Mouse (Mus musculus) spleen, adult 2 months (tissue): Measurements from ENCODE around the gene Igfbp7. TPM values are rescaled to one million over a fixed set of nuclear protein-coding genes. Genes with fewer than 3 reads are reported as not detected.

ENCODE experiments used
- DNase-seq, 2 experiments: peaks; one replicate each; pipeline versions ENCODE4 v3.0.0 to v3.0.0-alpha.2; 2012 to 2021; ENCODE audit warnings: low spot score in 2 of 2, low read depth in 1 of 2
- H3K27ac ChIP-seq: fragments of 200-500 bp; 2 replicates; pipeline ENCODE4 v1.5.1; 2012; ENCODE audit warnings: low read length, inconsistent platforms; ENCODE audit not compliant: insufficient read depth
- H3K27me3 ChIP-seq: fragments of 200-500 bp; 2 replicates; pipeline ENCODE4 v1.6.1; 2012; ENCODE audit warnings: mild to moderate bottlenecking, moderate library complexity, low read length, inconsistent platforms; ENCODE audit not compliant: control insufficient read depth, insufficient read depth
- H3K36me3 ChIP-seq: fragments of 200-500 bp; 2 replicates; pipeline ENCODE4 v1.6.1; 2012; ENCODE audit warnings: mild to moderate bottlenecking, low read length, inconsistent platforms; ENCODE audit not compliant: control insufficient read depth, insufficient read depth
- H3K4me1 ChIP-seq: fragments of 200-500 bp; 2 replicates; pipeline ENCODE4 v1.6.1; 2011; ENCODE audit warnings: inconsistent platforms; ENCODE audit not compliant: control insufficient read depth, insufficient read depth, insufficient read length
- H3K4me3 ChIP-seq: fragments of 200-500 bp; 2 replicates; pipeline ENCODE4 v1.5.1; 2011; ENCODE audit warnings: mild to moderate bottlenecking, inconsistent platforms; ENCODE audit not compliant: insufficient read depth, insufficient read length; ENCODE audit errors: extremely low read depth
- CTCF ChIP-seq: fragments of 200-500 bp; IDR thresholded peaks from 2 replicates; pipeline ENCODE4 v1.5.1; 2011; ENCODE audit warnings: mild to moderate bottlenecking, inconsistent platforms; ENCODE audit not compliant: insufficient read depth, insufficient read length, insufficient replicate concordance; ENCODE audit errors: extremely low read depth
- POLR2A ChIP-seq: fragments of 200-500 bp; IDR thresholded peaks from 2 replicates; pipeline ENCODE4 v1.6.1; 2011; ENCODE audit warnings: low read depth, low read length, inconsistent platforms
- whole genome bisulfite sequencing: fragments of 180-500 bp; shearing (Covaris S2); methylation state at CpG from one replicate; pipeline ENCODE4 v1.1.7; 2018; 5-methylcytosine and 5-hydroxymethylcytosine counted together
- polyA plus RNA-seq: library from polyadenylated mRNA; depleted of rRNA; stranded (reverse); fragments of >200 nt; gene quantifications from 2 replicates; pipeline ENCODE4 v1.2.3, GENCODE M21; 2012

Gene Igfbp7
- polyA plus RNA-seq, 1 experiment, result 2,807 TPM

DNA sequence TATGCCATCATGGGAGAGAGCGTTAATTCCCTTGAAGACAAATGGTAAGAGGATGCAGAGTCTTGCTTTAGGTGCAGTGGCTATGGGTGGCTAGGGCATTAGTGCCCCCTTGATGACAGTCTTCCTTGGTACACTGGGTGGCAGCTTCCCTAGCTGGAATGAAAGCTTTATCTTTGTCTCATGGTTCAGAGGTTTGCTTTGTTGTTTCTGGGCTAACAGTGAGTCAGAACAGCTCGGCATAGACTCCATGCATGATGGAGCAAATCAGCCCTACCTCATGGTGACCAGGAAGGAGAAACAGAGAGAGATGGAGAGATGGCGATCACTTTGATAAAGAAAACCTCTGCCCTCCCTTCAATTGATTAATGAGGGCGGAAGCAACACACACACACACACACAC lies 28.5 kb upstream of the Igfbp7 start:
- Histone ChIP-seq H3K4me1 (no peaks in the 10 kb centered on the region), H3K27ac (no peak overlapping the region), H3K36me3 (no peaks in the 10 kb centered on the region), H3K27me3 (no peaks in the 10 kb centered on the region), H3K4me3 (no peak overlapping the region)
- 80% methylated on average over 4 of the region's 4 CpGs for WGBS
- DNase-seq, result no peak
- TF ChIP-seq CTCF (no peak), POLR2A (no peak)

DNA sequence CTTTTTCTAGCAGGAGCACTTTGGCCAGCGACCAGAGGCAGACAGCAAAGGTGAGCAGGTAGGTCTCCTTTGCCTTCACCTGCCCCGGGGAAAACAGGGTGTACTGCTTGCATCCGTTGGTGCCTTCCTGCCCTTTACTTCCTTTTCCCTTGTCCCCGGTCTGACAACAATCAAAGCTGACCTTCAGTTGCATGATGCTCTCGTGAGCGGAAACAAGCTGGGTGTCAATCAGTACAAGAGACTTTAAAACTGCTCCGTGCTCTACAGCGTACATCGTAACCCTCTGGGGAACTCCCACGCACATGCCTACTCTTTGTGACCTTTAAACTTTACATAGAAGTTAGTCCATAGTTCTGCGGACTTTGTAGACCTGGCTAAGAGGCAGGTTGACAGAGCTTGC lies 26.2 kb upstream of the Igfbp7 start:
- no peak for DNase-seq
- WGBS, result 64% methylated on average over 11 of the region's 11 CpGs
- TF ChIP-seq POLR2A (no peak), CTCF (no peak)
- Histone ChIP-seq H3K4me1 (no peaks in the 10 kb centered on the region), H3K4me3 (no peak overlapping the region), H3K27ac (no peak overlapping the region), H3K27me3 (no peaks in the 10 kb centered on the region), H3K36me3 (no peaks in the 10 kb centered on the region)

DNA sequence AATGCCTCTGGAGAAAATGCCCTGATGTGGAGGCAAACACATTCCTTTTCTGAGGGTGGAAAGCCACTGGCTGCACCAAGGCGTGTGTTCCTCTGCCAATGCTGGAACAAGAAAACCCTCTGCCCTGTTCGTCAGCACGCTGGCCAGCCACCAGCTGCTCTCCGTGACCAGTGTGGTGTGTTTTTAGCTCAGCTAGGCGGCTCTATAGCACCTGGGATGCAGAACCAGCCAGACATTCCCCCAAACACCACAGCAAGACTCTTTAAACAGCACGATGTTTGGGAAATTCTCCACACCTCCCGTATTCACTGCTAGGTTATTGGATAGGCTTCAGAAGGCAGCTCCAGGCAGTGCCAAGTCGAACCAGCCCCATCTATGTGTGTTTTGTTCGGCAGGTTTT lies 25.7 kb upstream of the Igfbp7 start:
- 74% methylated on average over 9 of the region's 9 CpGs for WGBS
- H3K27ac ChIP-seq, result no peak overlapping the region
- no peaks in the 10 kb centered on the region for H3K4me1 ChIP-seq
- no peaks in the 10 kb centered on the region for H3K27me3 ChIP-seq
- no peak for DNase-seq
- no peak overlapping the region for H3K4me3 ChIP-seq
- H3K36me3 ChIP-seq, result no peaks in the 10 kb centered on the region
- TF ChIP-seq CTCF, result no peak
- no peak for TF ChIP-seq POLR2A

DNA sequence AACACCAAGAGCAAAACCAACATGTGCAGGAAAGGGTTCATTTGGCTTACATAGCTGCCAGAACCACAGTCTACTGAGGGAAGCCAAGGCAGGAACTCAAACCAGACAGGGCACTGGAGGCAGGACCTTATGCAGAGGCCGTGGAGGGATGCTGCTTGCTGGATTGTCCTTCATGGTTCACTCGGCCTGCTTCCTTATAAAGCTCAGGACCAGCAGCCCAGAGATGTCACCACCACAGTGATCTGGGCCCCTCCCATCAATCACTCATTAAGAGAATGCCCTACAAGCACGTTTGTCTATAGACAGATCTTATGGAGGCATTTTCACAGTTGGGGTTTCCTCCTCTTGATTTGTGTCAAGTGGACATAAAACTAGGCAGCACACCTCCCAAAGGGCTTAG lies 25.3 kb upstream of the Igfbp7 start:
- Histone ChIP-seq H3K36me3 (no peaks in the 10 kb centered on the region), H3K4me3 (no peak overlapping the region), H3K27ac (no peak overlapping the region), H3K4me1 (no peaks in the 10 kb centered on the region), H3K27me3 (no peaks in the 10 kb centered on the region)
- TF ChIP-seq POLR2A, result no peak
- WGBS, result 68% methylated on average over 3 of the region's 3 CpGs
- DNase-seq, result no peak

DNA sequence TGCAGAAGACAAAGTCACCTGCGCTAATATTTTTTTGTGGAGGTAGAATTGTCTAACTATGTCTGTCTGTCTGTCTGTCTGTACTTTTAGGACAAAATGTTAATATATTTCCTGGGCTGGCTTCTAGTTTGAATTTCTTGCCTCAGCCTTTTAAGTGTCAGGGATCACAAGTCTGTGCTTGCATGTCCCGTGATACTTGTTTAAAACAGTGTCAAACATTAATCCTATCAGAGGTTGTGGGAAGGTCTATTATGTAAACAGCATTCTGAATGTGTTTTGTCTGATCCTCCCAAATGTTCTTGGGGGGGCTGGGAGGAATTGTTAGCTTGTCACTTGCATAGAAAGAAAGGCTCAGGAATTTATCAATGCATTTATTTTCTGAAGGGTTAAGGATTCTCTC lies 24.6 kb upstream of the Igfbp7 start:
- Histone ChIP-seq H3K27me3 (no peaks in the 10 kb centered on the region), H3K4me3 (no peak overlapping the region), H3K27ac (no peak overlapping the region), H3K36me3 (no peaks in the 10 kb centered on the region), H3K4me1 (no peaks in the 10 kb centered on the region)
- TF ChIP-seq POLR2A (no peak), CTCF (no peak)
- 90% methylated on average over 2 of the region's 2 CpGs for WGBS
- no peak for DNase-seq

DNA sequence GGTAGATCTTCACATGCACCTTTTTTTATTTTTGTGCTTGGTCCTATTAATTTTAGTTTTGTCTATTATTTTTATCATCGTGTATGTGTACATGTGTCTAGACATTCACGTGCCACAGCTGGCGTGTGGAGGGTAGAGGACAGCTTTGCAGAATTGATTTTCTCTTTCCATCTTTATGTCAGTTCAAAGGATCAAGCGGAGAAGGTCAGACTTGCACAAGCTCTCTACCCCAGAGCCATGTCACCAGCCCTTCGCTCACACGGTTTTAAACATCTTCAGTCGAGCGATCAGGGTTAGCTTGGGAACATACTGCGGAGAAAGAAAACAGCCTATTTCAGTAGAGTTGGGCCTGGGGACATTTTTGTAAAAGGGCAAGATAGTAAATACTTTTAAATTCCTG lies 23.2 kb upstream of the Igfbp7 start:
- Histone ChIP-seq H3K4me1 (no peaks in the 10 kb centered on the region), H3K27ac (no peak overlapping the region), H3K36me3 (no peaks in the 10 kb centered on the region), H3K4me3 (no peak overlapping the region), H3K27me3 (no peaks in the 10 kb centered on the region)
- TF ChIP-seq POLR2A, result no peak
- no peak for TF ChIP-seq CTCF
- 92% methylated on average over 9 of the region's 9 CpGs for WGBS
- DNase-seq, result no peak

DNA sequence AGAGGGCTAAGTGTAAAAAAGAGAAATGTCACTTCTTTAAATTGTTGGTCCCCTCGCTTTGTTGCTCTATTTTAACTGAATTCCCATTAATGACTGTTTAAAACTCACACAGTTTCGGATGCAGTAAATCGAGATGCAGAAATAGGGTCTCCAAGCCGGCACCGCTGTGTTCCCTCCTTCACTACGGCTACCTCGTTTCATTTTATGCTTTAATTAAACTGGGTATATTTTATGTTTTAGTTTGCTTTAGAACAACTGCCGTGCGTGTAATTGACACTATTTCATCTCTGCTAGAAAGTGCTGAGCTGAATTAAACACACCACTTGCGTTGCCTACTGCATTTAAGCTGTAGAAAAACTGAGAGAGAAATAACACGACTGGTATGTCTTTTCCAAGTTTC lies 22.6 kb upstream of the Igfbp7 start:
- Histone ChIP-seq H3K27ac (no peak overlapping the region), H3K27me3 (no peaks in the 10 kb centered on the region), H3K36me3 (no peaks in the 10 kb centered on the region), H3K4me3 (no peak overlapping the region), H3K4me1 (no peaks in the 10 kb centered on the region)
- no peak for DNase-seq
- WGBS, result 91% methylated on average over 11 of the region's 11 CpGs
- TF ChIP-seq CTCF (no peak), POLR2A (no peak)
